Mouse (Mus musculus) adrenal gland, postnatal 10 days (tissue): ENCODE data around the gene Bahcc1. TPM values are rescaled to one million over a fixed set of nuclear protein-coding genes. Genes with fewer than 3 reads are reported as not detected.
A peak's percentile ranks its signal among the peaks of the same experiment; 100 is the strongest.

Source experiments
- DNase-seq: peaks from one replicate; pipeline ENCODE4 v3.0.0; 2021; ENCODE audit warnings: mixed read lengths
- total RNA-seq, 2 experiments: library from RNA; stranded (reverse); gene quantifications; 2 replicates each; pipeline ENCODE4 v1.2.3; 2021

The Bahcc1 gene
- total RNA-seq, 2 experiments from 2014 or later: 13.8 to 20.5 TPM

DNA sequence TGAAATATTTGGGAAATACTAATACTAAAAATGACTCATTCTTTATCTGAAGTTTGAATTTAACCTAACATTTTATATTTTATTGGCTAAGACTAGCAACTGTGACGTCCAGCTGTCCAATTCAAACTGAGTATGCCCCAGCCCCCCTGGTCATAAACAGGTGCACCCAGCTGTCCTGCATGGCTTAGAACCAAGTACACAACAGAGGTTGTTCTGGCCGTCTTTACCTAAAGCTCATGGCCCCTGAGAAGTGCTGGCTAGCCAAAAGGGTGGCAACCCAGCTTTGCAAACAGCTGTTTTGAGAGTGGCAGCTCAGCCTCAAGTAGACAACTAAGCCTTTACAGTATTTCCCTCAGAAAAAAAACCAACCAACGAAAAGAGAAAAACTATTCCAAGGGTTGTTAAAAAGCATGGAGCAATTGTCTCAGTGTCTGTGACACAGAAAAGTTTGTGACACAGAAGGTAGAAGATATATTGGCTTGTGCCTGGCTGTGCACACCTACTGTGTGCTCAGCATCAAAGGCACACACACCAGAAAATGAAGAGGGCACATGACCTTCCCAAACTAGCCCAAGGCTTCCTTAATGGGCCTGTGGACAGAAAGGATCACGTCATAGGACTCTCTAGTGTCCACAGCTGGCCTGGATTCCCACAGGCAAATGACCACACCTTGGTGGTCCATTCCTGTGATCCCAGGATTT is 65.8 kb downstream of the Bahcc1 start:
- no peak for DNase-seq

GRCm38 (mm10) chr11:120299484-120299883 is 66.7 kb downstream of the Bahcc1 start:
- no peak for DNase-seq

- no peak for DNase-seq
These were observed 70.4 kb downstream of the Bahcc1 start for GRCm38 (mm10) chr11:120303119-120303518.

DNA sequence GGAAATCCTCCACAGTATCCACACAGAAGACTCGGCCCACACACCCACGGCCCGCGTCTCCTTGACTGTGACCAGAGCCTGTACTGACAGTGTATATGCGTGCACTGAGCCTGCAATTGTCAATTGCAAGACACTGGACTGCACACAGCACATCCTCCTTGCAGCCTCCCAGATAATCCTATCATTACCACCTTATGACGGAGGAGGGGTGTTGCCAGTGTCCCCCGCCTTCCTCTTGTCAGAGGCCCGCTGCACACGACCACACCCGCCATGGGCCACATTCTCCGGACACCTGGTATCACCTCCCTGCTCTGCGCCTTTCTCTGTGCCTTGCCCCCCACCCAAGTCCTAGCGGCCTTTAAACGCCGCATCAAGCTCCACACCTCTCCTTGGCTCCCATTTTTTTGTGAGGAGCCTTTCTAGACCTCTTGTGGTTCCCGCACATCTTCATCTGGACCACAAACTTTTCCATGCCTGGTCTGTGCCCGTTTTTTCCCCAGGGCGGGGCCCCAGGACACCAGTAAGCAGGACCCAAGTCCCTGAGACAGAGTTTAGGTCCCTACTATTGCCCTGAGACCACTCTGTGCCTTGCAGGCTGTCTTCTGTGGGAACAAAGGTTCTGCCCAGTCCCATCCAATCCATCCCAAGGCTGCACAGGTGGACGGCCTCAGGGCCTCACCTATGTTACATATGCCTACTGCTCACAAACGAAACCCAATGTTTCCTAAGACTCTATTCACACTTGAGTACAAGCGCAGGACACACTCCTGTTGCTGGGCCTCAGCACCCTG is 71.0 kb downstream of the Bahcc1 start:
- DNase-seq: no peak

GRCm38 (mm10) chr11:120304350-120304694 is 71.6 kb downstream of the Bahcc1 start:
- no peak for DNase-seq

- peak; percentile 94 for DNase-seq
These were observed 72.3 kb downstream of the Bahcc1 start for GRCm38 (mm10) chr11:120304886-120305534.

GRCm38 (mm10) chr11:120305535-120306365 is 73.0 kb downstream of the Bahcc1 start:
- no peak for DNase-seq

GRCm38 (mm10) chr11:120306366-120307131 is 73.8 kb downstream of the Bahcc1 start:
- DNase-seq: no peak

GRCm38 (mm10) chr11:120307132-120307413 is 74.3 kb downstream of the Bahcc1 start:
- no peak for DNase-seq

- peak; percentile 98 for DNase-seq
These were observed 75.1 kb downstream of the Bahcc1 start for GRCm38 (mm10) chr11:120307566-120308430.

DNA sequence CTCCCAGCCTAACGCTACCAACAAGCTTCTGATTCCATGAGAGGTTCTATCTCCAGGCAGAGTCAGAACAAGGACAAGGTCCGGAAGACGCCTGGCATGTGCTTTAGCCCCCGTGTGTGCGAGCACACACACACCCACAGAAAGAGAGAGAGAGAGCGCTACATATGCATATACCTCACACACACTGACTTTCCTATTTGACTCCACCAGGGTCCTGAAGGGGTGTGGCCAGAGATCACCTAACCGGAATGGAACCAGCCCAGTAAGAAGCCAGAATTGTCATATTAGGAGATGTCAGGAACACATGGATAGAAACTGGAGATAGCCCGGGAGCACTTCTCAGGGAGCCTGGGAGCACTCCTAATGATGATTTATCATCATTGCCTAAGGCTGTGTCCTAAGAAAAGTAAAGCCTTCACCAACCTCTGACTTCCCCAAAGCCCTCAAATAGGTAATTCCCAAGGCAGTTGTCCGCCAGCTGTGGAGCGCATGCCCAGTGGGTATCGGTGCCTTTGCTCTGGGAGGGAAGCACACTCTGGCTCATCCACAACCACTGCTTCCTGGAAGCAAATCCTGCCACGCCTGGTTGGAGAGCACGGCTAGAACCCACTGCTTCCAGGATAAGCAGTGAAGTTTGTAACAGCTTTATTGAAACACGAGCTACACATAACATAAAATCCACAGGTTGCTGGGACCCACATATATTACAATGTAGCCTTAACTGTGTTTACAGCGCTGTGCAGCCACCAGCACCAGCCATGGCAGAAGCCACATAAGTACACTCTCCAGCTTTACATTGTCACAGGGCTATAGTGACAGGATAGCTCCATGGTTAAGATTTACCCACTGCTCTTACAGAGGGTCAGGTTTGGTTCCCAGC is 75.9 kb downstream of the Bahcc1 start:
- no peak for DNase-seq

- peak; percentile 93 for DNase-seq
These were observed 78.1 kb downstream of the Bahcc1 start for GRCm38 (mm10) chr11:120310813-120311312.

DNA sequence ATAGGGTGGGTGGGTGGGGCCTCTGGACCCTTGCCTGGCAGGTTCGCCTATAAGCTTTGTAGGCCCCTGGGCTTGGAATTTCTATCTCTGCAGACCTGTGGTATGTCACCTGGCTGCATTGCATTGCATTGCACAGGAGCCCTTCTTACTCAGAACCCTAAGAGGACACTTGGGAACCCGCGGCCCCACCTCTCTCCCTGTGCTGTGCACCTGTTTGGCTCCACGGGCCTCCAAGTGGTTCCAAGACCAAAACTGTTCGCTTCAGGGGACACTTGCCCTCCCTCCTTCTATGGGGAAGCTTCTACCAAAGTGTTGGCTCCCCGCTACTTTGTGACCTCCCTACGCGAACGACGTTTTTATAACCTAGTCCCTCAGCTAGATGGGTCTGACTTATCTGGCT is 78.8 kb downstream of the Bahcc1 start:
- peak; percentile 6 for DNase-seq

- DNase-seq: no peak
These were observed 79.3 kb downstream of the Bahcc1 start for GRCm38 (mm10) chr11:120312069-120312468.

DNA sequence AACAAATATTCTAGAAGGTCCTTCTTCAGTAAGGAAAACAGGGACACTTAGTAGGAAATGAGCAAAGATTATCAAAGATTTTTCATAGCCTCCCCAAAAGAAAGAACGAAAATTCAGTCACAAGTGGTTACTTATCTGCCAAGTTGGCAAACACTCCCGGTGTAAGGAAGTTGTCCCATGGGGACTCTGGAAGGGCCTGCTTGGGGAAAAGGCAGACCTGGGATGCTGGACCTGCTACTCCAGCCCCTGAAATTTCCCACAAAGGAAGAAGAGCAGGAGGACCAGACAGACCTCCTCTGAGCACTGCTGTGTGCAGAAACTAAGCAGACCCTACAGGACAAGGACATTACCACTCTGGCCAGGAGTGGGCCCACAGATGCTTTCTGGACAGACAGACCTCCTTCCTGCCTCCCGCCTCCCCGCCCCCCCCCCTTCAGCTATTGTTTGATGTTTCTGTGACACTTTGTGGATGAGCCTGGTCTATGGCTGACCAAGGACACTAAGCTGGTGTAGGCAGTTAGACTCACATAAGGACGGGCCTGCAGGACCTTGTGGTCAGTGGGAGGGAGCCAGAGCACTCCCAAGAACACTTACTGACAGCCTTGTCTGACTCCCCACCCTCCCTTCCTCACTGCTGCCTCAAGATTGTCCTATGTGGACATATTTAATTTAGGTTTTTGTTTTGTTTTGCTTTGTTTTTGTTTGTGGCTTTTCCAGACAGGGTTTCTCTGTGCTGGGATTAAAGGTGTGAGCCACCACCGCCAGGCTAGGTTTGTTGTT is 81.3 kb downstream of the Bahcc1 start:
- DNase-seq: no peak

DNA sequence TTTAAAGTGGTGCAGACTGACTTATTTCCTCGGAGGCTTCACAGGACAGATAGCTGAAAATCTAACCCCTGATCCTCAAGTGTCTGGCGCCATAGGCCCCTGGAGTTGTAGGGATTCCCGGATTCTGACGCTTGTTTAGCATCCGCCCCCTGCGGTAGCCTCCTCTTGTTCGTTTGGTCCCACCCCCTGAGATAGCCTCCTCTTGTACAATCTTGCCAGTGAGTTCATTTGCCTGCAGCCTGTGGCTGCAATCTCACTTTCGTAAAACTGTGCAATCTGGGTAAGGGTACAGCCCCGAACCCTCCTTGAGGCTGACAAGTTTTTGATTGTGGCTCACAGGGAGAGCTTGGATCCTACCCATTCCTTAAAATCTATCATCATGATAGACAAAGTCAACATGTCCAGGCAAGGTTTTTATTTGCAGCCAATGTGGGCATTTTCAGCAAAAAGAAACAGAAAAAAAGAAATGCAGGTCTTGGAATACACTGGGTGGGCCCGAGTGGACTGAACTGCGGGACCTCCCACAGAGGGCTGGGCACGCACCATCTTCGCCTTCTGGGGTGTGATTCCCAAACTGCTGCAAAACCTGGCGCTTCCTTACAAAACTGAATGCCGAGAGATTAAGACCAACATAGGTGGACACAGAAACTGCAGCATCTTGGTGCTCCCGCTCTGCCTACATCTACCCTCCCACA is 82.1 kb downstream of the Bahcc1 start:
- DNase-seq: no peak

GRCm38 (mm10) chr11:120315416-120315761 is 82.6 kb downstream of the Bahcc1 start:
- DNase-seq: no peak
